Mouse (Mus musculus) stomach, postnatal 0 days (tissue): ENCODE results near the gene Dnm3. TPM values are rescaled to one million over a fixed set of nuclear protein-coding genes. Genes with fewer than 3 reads are reported as not detected.
A peak's percentile ranks its signal among the peaks of the same experiment; 100 is the strongest.

Experiments used
- ATAC-seq: fragments of 200-750 bp; cut with Nextera tagmentation; 2 replicates; pipeline ENCODE4 v1.8.0; 2017; ENCODE audit not compliant: low FRiP score, low TSS enrichment
- DNase-seq: peaks from one replicate; pipeline ENCODE4 v3.0.0-alpha.2; 2016; ENCODE audit warnings: low spot score
- H3K27ac ChIP-seq: fragments of 300-500 bp; sonication (generic); replicated peaks from 2 replicates; pipeline ENCODE4 v1.5.1; 2014; ENCODE audit warnings: mild to moderate bottlenecking, control low read depth
- H3K27me3 ChIP-seq: fragments of 300-500 bp; sonication (generic); 2 replicates; pipeline ENCODE4 v1.6.1; 2014; ENCODE audit warnings: low read length; ENCODE audit not compliant: control insufficient read depth, insufficient read depth
- H3K36me3 ChIP-seq: fragments of 300-500 bp; sonication (generic); 2 replicates; pipeline ENCODE4 v1.6.1; 2014; ENCODE audit warnings: low read length, mixed read lengths; ENCODE audit not compliant: control insufficient read depth, insufficient read depth
- H3K4me1 ChIP-seq: fragments of 300-500 bp; sonication (generic); replicated peaks from 2 replicates; pipeline ENCODE4 v1.6.1; 2014; ENCODE audit warnings: antibody characterized with exemption; ENCODE audit not compliant: control insufficient read depth, insufficient read depth
- H3K4me2 ChIP-seq: fragments of 300-500 bp; sonication (generic); replicated peaks from 2 replicates; pipeline ENCODE4 v1.6.1; 2014; ENCODE audit warnings: low read depth, mild to moderate bottlenecking, control low read depth, moderate library complexity
- H3K4me3 ChIP-seq: fragments of 300-500 bp; sonication (generic); 2 replicates; pipeline ENCODE4 v1.5.1; 2014; ENCODE audit warnings: low read depth, low read length, control low read depth
- H3K9ac ChIP-seq: fragments of 300-500 bp; sonication (generic); 2 replicates; pipeline ENCODE4 v1.6.1; 2014; ENCODE audit warnings: mild to moderate bottlenecking, low read length, control low read depth, mixed read lengths
- H3K9me3 ChIP-seq: fragments of 300-500 bp; sonication (generic); 2 replicates; pipeline ENCODE4 v1.6.1; 2016; ENCODE audit warnings: low read length; ENCODE audit not compliant: control insufficient read depth
- CTCF ChIP-seq: IDR thresholded peaks from 2 replicates; pipeline ENCODE4 v1.5.1; 2016; ENCODE audit warnings: antibody characterized with exemption, low read depth, mild to moderate bottlenecking, moderate library complexity
- EP300 ChIP-seq: optimal IDR thresholded peaks from 2 replicates; pipeline ENCODE3; 2016; ENCODE audit warnings: antibody characterized with exemption
- WGBS: fragments of 180-500 bp; shearing (Covaris S2); extraction: QIAGEN DNeasy Blood & Tissue Kit; methylation state at CpG from one replicate; pipeline ENCODE4 v1.1.7; 2014; 5-methylcytosine and 5-hydroxymethylcytosine counted together
- polyA plus RNA-seq: library from polyadenylated mRNA; unstranded; fragments of >200 nt; fragmentation: Nextera tagmentation; extraction: Ambion mirVana; gene quantifications from 2 replicates; pipeline ENCODE4 v1.2.1, GENCODE M21; 2015

The Dnm3 gene
- polyA plus RNA-seq, 1 experiment from 2014 or later: 2.1 TPM

DNA sequence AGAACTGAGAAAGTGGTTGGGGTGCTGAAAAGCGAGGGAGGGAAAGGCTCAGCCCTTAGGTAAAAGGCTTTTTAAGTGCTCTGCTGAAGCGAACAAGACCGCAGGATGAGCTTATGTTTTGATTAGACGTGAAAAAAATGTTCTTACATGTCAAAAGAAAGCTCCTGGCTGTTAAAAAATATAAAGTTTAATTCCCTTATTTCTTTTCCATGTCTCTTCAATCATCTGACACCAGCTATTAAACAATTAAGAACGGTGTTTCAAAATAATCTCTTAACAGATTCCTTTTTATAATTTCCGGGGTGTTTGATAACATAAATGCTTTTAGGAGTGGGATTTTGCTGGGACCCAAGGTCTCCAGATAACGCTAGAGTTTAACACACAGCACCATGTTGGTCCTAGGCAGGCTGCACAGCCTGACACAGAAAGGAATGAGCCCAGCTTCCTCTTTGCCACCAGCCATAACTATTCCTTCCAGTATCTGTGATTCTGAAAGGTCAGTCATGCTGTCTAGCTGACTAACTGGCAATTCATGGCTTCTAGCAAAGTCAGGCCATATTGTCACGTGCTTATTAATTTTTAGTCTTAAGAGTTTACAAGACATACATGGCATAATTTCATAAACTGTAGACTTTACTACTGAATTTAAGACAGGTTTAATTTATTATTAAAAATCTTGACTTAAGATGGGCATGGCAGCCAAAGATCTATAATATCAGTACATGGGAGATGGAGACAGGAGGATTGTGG is 383.1 kb downstream of the Dnm3 start:
- WGBS: 66% methylated on average over 8 of the region's 8 CpGs
- ATAC-seq: no peak
- Histone ChIP-seq H3K9ac (no peak overlapping the region), H3K4me3 (no peak overlapping the region), H3K9me3 (no peaks in the 10 kb centered on the region), H3K4me1 (no peaks in the 10 kb centered on the region), H3K27ac (no peak overlapping the region), H3K4me2 (no peak overlapping the region), H3K36me3 (no peaks in the 10 kb centered on the region), H3K27me3 (no peaks in the 10 kb centered on the region; the same call in 1 of the 2 replicates)
- no peak for TF ChIP-seq EP300
- no peak for TF ChIP-seq CTCF
- DNase-seq: no peak

DNA sequence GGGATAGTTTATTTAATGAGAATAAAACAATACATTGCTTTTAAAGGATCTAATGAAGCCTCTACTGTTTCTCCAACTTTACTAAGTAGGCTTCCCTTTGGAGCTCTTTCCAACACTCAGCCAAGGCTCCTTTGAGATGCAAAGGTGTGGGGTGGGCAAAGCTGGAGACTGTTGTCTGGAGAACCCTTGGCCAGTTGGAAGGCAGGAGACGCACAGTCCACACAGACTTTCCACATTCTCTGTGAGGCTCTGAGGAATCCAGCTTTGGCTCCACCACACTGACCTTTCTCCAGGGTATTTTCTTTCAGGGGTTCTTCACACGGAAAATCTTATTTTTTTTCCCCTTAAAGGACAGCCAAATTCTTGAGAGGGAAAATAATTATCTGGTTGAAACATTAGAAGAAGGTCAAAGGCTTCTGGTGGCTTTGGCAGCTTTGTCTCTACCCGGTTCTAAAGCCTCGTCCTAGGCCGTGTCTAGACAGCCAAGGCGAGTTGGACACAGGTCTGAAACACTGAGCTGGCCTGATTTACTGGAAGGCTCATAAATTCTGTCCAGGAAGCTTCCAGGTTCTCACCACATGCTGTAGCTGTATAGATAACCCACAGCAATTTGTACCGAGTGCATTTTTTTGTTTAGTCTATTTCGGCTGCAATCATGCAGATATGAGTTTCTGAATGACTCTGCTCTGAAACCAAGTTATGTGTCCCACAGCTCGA is 383.9 kb downstream of the Dnm3 start:
- no peak for DNase-seq
- WGBS: 42% methylated on average over 9 of the region's 9 CpGs
- TF ChIP-seq CTCF (no peak), EP300 (no peak)

DNA sequence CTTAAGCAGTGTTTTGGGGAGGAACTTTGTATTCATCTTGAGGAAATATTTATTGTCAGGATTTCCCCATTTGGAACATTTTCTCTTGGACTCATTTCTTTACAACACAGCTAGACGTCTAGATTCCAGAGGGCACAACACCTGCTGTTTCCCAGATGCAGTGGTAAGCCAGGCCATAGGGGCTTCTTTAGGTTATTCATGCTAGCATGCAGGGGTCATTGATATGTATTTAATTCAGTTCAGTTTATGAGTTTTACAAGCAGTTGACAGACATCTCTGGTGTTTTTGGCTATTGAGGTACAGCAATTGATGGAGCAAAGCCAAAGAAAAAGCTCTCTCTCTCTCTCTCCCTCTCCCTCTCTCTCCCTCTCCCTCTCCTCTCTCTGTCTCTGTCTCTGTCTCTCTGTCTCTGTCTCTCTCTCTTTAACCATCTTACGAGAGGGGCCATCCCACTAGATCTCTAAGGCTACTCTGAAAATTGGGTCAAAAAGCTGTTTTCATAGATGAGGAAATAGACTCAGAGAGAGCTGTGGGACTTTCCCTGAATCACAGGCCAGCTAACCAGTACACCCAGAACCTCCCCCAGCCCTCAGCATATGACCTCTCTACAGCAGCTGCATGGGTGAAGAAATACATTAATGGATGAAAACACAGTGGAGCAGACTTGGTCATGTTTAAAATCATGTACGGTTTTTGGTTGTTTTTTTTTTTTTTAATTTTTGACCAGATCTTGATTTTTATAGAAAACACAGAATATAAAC is 384.8 kb downstream of the Dnm3 start:
- Histone ChIP-seq H3K27ac (peak overlapping the region; percentile 18; the same call in 1 of the 2 replicates), H3K9ac (no peak overlapping the region), H3K9me3 (no peaks in the 10 kb centered on the region), H3K36me3 (no peaks in the 10 kb centered on the region), H3K4me3 (no peak overlapping the region), H3K4me1 (no peaks in the 10 kb centered on the region), H3K27me3 (no peaks in the 10 kb centered on the region; the same call in 1 of the 2 replicates), H3K4me2 (no peak overlapping the region)
- TF ChIP-seq CTCF: no peak
- TF ChIP-seq EP300: no peak
- WGBS: 72% methylated on average over 3 of the region's 3 CpGs
- ATAC-seq: peak; percentile 38; the same call in 1 of the 2 replicates
- no peak for DNase-seq

More for the DNA sequence above, 383.9 kb downstream of the Dnm3 start:
- Histone ChIP-seq H3K9ac (no peak overlapping the region), H3K27me3 (no peaks in the 10 kb centered on the region; the same call in 1 of the 2 replicates), H3K4me3 (no peak overlapping the region), H3K4me1 (no peaks in the 10 kb centered on the region), H3K36me3 (no peaks in the 10 kb centered on the region), H3K9me3 (no peaks in the 10 kb centered on the region), H3K27ac (peak overlapping the region; percentile 70), H3K4me2 (no peak overlapping the region)
- no peak for ATAC-seq

DNA sequence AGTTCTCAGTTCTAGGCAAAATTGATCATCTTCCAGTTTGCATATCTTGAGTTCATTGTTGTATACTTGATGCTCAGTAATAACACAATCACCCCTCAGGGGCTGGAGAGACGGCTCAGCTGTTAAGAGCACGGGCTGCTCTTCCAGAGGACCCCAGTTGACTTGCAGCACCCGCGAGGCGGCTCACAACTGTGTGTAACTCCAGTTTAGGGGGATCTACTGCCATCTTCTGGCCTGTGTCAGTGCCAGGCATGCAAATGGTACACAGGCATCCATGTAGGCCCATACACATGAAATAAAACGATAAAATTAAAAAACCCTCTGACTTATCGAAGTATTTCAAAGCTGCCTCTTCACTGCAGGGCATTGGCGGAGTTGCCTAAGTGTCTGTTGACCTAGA is 385.4 kb downstream of the Dnm3 start:
- WGBS: 86% methylated on average over 8 of the region's 8 CpGs
- Histone ChIP-seq H3K9ac (no peak overlapping the region), H3K27ac (no peak overlapping the region), H3K27me3 (no peaks in the 10 kb centered on the region; the same call in 1 of the 2 replicates), H3K9me3 (no peaks in the 10 kb centered on the region), H3K36me3 (no peaks in the 10 kb centered on the region), H3K4me3 (no peak overlapping the region), H3K4me1 (no peaks in the 10 kb centered on the region), H3K4me2 (no peak overlapping the region)
- DNase-seq (no peak), ATAC-seq (no peak)
- TF ChIP-seq EP300 (no peak), CTCF (peak; percentile 29)

DNA sequence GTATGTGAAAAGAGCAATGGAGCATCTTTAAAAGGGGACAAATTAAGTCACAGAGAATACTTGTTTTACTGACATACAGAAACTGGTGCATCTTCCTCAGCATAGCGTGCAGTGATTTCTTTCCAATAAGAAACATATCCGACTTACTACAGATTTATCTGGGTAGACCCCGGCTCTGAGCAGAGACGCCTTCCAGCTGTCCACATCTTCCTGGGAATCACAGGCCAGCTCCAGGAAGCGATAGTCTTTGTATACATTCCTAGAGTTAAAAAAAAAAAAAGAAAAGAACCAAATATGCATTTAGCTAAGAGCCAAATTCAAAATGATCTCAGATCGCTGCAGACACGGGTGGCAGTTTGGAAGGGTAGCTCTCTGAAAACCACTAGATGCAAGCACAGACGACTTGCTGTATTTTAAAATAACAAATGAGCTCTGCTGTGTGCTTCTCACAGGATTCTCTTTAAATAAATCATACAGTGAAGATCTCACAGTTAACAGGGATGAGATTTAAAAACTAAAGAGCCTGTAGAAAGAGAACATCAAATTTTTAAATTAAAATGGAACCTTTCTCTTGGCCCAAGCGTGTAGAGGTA is 393.9 kb downstream of the Dnm3 start:
- H3K27ac ChIP-seq: peak overlapping the region; percentile 63; the same call in 1 of the 2 replicates
- DNase-seq (no peak), ATAC-seq (no peak)
- no peak overlapping the region for H3K4me2 ChIP-seq
- H3K36me3 ChIP-seq: no peaks in the 10 kb centered on the region
- no peaks in the 10 kb centered on the region for H3K4me1 ChIP-seq
- no peaks in the 10 kb centered on the region for H3K9me3 ChIP-seq
- 38% methylated on average over 9 of the region's 9 CpGs for WGBS
- TF ChIP-seq EP300 (peak; percentile 40), CTCF (no peak)
- H3K9ac ChIP-seq: no peak overlapping the region
- H3K4me3 ChIP-seq: no peak overlapping the region
- no peaks in the 10 kb centered on the region for H3K27me3 ChIP-seq
